Mouse (Mus musculus) cerebellum, adult (tissue): ENCODE data around the gene Tfap2b.

Source experiments
- ATAC-seq: cut with Nextera tagmentation; 2 replicates; pipeline ENCODE4 v1.9.2; 2017; ENCODE audit warnings: mild to moderate bottlenecking, moderate library complexity, mixed read lengths; ENCODE audit not compliant: insufficient number of reproducible peaks, low FRiP score, low TSS enrichment

The Tfap2b gene

DNA sequence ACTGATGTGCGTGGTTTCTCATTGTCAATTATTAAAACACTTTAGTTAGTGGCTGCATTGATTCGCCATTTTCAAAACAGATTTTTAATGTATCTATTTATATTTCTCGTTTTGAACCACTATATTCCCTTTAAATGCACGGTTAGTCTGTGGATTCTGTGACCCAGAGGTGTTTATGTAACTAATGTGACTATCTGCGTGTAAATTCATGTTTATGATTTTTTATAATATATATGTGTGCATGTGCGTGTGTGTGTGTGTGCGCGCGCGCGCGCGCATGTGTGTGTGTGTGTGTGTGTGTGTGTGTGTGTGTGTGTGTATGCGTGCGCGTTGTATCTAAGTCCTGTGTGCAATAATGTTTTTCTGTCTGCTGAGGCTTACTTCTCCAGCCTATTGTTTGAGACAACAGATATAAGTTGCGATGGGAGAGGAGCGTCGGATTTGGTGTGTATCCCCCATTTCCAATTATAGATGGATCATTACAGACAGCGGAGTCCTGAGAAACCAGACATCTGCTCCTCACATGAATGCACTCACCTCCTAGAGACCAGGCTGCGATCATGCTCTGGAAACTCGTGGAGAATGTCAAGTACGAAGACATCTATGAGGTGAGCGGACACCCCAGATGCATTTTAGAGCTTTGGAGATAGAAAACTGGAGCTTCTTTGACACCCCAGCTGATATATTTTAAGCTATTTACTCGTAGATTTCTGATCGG is at the start of gene Tfap2b:
Gene Tfap2b, plus strand, starts transcription at position 274 of the 718 bp plus-strand sequence.
- ATAC-seq, result no peak

DNA sequence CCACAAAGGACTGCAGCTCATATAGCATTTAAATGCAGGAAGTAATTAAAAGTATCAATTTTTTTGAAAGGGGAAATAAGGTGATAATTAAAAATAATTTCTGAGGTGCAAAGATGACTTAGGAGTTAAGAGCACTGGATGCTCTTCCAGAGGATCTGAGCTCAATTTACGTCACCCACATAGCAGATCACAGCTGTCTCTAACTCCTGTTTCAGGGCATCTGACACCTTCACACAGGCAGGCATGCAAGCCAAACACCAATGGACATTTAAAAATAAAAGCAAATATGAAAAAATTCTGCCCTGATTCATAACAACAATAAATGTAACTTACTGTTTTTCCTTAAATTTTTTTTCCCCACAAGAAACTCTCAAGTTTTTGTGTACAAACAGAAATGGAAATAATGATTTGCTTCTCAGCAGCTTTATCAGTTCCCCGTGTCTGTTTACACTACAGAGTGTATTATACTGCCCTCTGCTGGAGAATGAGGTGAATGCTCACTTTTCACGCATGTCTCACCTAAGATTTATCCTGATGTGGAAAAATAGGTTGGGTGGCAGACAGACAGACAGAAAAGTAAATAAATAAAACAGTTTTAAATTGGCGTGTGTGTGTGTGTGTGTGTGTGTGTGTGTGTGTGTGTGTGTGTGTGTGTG is 29.8 kb upstream of the Tfap2b start:
- ATAC-seq, result peak; percentile 78; the same call in 1 of the 2 replicates

- no peak for ATAC-seq
These were observed 3.1 kb upstream of the Tfap2b start for GRCm38 (mm10) chr1:19205649-19206048.

DNA sequence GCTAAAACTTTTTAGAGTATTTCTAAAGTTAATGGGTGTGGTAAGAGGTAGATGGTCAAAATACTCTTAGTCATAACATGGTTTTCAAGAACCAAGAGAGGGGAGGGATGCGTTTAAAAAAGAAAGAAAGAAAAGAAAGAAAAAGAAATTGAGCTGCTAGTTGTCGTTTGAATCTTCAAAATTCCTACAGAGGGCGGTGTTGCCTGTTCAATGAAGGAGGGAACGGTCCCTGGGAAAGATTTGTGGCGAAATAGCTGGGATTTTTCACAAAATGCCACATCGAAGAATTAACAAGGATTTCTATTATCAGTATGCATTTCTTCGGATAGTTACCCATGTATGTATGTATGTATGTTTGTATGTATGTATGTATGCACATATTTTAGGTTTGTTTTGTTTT is 2.5 kb upstream of the Tfap2b start:
- no peak for ATAC-seq

- no peak for ATAC-seq
These were observed 1.1 kb upstream of the Tfap2b start for GRCm38 (mm10) chr1:19207611-19208010.

DNA sequence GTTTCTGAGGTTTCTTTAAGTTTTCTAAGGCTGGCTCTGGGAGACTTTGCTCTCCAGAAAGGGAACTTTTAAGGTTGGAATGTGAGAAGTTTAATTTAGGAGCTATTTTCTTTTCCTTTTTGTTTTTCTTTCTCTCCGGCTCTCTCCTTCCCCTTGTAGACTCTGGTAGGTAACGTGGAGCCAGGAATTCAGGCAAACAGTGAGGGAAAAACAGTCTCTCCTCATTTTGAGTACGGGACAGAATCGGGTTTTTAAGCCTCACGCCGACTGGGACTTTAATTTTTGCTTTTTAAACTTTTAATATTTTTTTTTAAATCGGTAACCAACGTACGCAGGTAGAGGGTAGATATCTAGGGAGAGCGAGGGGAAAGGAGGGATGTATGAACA is 638 bp downstream of the Tfap2b start:
- ATAC-seq, result no peak

- no peak for ATAC-seq
These were observed 1.1 kb downstream of the Tfap2b start for GRCm38 (mm10) chr1:19209776-19210175.

DNA sequence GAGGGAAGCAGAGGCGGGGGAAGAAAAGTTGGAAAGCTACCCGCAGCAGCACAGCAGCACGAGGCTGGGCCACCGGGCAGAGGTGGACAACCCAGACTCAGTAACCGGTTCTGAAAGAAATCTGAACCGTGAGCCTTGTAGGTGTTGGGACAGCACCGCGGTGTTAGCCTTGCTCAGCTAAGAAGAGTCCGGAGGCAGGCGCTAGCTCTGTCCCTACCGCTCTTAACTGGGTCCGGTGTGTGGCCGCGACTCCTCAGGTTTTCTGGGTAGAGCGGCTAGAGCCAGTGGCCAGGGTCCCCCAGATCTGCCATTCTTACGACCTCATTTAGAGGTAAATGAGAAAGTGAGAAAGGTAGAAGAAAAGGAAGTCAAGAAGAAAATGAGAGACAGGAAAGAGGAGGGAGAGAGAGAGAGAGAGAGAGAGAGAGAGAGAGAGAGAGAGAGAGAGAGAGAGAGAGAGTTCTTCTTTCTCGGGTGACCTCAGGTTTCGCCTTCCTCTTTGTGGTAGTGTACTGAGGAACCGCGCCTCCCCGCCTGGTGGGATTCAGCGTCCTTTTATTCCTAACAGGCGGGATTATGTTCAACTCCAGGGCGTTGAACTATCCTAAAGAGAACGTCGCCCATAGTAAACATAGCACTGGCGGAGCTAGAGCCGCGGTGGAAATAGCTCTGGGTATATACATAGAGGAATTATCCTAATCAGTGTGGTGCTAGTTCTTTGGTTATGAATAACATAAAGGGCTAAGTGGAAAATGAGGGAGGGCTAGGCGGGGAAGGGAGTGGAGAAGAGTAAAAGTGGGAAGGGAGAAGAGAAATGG is 1.7 kb downstream of the Tfap2b start:
- no peak for ATAC-seq

DNA sequence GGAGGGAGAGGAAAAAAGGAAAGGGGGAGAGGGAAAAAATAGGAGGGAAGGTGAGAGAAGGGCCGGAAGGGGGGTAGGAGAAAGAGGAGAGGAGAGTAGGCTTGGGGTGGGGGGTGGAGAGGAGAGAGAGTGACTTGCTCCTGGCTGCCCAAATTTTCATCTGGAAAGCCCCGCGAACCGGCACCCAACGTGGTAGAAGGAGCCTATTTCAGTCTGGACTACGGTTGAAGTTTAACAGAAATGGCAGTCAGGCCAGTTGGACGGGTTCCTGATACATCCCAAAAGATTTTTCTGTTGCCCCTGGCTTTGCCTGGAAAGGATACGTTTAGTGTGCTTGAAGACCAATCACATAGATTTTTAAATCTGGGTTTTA is 2.3 kb downstream of the Tfap2b start:
- no peak for ATAC-seq

- ATAC-seq, result no peak; the same call in 1 of the 2 replicates
These were observed 2.9 kb downstream of the Tfap2b start for GRCm38 (mm10) chr1:19211546-19212154.

- ATAC-seq, result no peak
These were observed 4.0 kb downstream of the Tfap2b start for GRCm38 (mm10) chr1:19212691-19213090.

- ATAC-seq, result no peak
These were observed 4.5 kb downstream of the Tfap2b start for GRCm38 (mm10) chr1:19213171-19213570.

- ATAC-seq, result no peak
These were observed 5.2 kb downstream of the Tfap2b start for GRCm38 (mm10) chr1:19213851-19214395.

DNA sequence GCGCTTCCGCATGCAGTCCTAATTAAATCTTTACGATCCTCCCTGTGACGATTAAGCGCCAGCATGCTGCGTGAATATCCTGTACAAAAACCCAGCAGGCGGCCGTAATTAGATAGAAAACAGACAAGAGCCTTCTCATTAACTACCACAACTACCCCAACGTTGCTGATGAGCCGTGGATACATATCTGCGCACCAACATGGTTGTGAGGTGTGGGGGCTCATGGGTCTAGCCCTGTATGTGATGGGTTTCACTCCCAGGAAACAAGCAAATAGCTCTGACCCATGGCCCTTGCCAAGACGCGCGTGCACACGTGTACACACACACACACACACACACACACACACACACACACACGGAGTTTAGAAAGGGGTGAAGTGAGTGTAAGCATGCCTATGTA is 8.7 kb downstream of the Tfap2b start:
- no peak for ATAC-seq

- no peak for ATAC-seq
These were observed 9.5 kb downstream of the Tfap2b start for GRCm38 (mm10) chr1:19218221-19218620.

- ATAC-seq, result no peak
These were observed 10.7 kb downstream of the Tfap2b start for GRCm38 (mm10) chr1:19219381-19219780.

DNA sequence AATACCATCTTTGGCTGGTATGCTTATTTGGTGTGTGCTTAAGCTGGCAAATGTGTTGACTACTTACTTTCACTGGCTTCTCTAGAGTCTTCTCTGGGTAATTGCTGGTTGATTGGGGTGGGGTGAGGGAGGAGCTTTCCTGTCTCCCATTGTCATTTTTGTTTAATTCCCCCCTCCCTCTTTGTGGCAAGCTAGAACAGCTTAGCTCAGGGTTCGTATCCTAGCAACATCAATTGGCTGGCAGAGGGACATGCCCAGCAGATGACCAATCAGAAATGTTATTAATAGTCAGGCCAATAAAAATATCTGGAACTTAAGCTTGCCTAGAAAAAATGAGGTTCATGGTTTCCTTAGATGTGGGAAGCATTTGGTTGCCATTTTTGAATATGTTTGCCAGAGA is 11.8 kb downstream of the Tfap2b start:
- no peak for ATAC-seq

- no peak for ATAC-seq
These were observed 12.9 kb downstream of the Tfap2b start for GRCm38 (mm10) chr1:19221601-19222000.

DNA sequence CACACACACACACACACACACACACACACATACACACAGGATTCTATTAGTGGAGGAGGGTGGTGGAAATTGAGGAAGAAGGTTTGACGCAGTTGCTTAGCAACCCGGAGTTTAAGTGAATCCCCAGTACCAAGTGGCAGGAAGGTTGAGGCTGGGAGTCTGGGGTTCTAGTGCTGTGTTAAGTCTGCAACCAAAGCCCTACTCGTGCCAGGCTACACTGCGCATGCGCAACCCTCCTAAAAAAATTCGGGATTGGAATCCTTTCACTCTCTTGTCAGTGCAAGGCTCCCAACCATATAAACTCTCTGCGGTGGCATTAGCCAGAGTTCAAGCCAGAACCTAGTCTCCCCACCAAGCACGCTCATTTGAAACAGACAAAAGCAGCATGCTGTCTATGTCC is 18.0 kb downstream of the Tfap2b start:
- ATAC-seq, result no peak

DNA sequence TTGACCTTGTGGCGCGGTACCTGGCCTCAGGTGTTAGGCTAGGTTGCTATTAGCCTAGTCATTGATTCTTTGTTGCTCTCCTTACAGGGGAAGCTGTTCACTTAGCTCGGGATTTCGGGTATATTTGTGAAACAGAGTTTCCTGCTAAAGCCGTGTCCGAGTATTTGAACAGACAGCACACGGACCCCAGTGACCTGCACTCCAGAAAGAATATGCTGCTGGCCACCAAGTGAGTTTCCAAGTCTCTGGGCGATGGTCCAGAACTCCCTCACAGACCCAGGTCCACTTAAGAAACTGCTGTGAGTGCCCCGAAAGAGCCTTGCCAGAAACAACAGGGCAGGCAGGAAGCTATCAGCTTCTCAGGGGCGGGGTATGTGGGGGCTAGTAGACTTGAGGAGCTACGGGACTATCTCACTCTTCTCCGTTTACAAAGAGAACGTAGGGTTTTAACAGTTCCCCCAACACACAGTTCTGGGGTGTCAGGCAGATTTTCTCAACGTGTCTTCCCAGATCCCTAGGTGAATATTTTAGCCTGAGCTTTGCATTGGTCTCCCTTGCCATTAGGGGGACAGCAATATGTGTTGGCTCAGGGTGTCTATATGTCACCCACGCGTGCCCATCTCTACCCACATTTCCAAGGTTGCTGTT is 22.3 kb downstream of the Tfap2b start:
- no peak for ATAC-seq
